ENCODE assay signal across 9 mouse cellular contexts in genomic region chr19:44246341-44246911, GRCm38 (mm10). TPM values are rescaled to one million over a fixed set of nuclear protein-coding genes. Genes with fewer than 3 reads are reported as not detected.
DNase-seq lines count a peak whose midpoint lies in the region; ATAC-seq lines count a peak whose summit lies in the region.
"Had no signal": no experiment of that assay in that cellular context is flagged by ENCODE, and none has a peak within 500 bp of the region (broad histone marks: within the 10 kb centered on the region; RNA-seq: fewer than 3 reads in every experiment).

No protein-coding gene starts in this region.

- H3K27me3 ChIP-seq in hindbrain, embryonic 11.5 days (ENCODE audit: control insufficient read depth, insufficient read depth, low read length): no peaks in the 10 kb centered on the region

- H3K9me3 ChIP-seq in hindbrain, embryonic 11.5 days (ENCODE audit: control insufficient read depth, low read length): no peaks in the 10 kb centered on the region

- no peak overlapping the region for H3K27ac ChIP-seq in hindbrain, embryonic 11.5 days (ENCODE audit: low read depth, low read length)

- no peak overlapping the region for H3K4me3 ChIP-seq in hindbrain, embryonic 11.5 days (ENCODE audit: low read depth, low read length)

- H3K4me1 ChIP-seq in hindbrain, embryonic 11.5 days (replicated peaks; ENCODE audit: control insufficient read depth, insufficient read depth, low read length): peaks cover 7% of the 10 kb centered on the region

- H3K4me2 ChIP-seq in hindbrain, embryonic 11.5 days (replicated peaks; ENCODE audit: low read depth, low read length): no peak overlapping the region

- H3K36me3 ChIP-seq in hindbrain, embryonic 11.5 days (ENCODE audit: control insufficient read depth, insufficient read depth, low read length): no peaks in the 10 kb centered on the region

- no peak for ATAC-seq in hindbrain, embryonic 11.5 days (ENCODE audit: low FRiP score)

- no peak overlapping the region for H3K9ac ChIP-seq in hindbrain, embryonic 11.5 days (ENCODE audit: low read depth, low read length)

- peak; percentile 9 for DNase-seq in embryo, embryonic 9.5 days (ENCODE audit: extremely low spot score)
- DNase-seq in embryo, embryonic 10 days (ENCODE audit: low spot score): no peak
- peak; percentile 43 to 50 for DNase-seq in adrenal gland, postnatal 36 days
- DNase-seq in hindbrain, embryonic 11.5 days (ENCODE audit: low spot score): peak; percentile 13
- peak; percentile 42 for DNase-seq in lung, postnatal 25 days (ENCODE audit: low spot score)
- DNase-seq in urinary bladder, postnatal 10 days (ENCODE audit: low spot score): no peak
- DNase-seq in gastrocnemius, postnatal 10 days: no peak
- DNase-seq in urinary bladder, adult 18-20 months (ENCODE audit: low spot score in 2 of 2): no peak

- WGBS in hindbrain, embryonic 11.5 days: 43% methylated on average over 11 of the region's 11 CpGs

RNA-seq across cellular contexts. Expression of gene Scd3, which starts 43.4 kb away (rescaled TPM):
- total RNA-seq in adrenal gland, postnatal 36 days (2021): under 1 TPM; 0.16 to 0.83 TPM
- polyA plus RNA-seq in hindbrain, embryonic 11.5 days (2014; fragmentation: Nextera tagmentation; extraction: Ambion mirVana): 0.70 and 1.1 TPM in 2 replicates
- not detected for total RNA-seq in gastrocnemius, postnatal 10 days (2021)
- total RNA-seq: heart, postnatal 36 days had no signal

RNA-seq across cellular contexts. Expression of gene Scd2, which starts 47.0 kb away (rescaled TPM):
- 100 to 1,000 TPM; 596 to 993 TPM for total RNA-seq in adrenal gland, postnatal 36 days (2021)
- polyA plus RNA-seq in hindbrain, embryonic 11.5 days (2014; fragmentation: Nextera tagmentation; extraction: Ambion mirVana): 314 and 349 TPM in 2 replicates
- total RNA-seq in gastrocnemius, postnatal 10 days (2021): 10 to 100 TPM; 55.2 to 56.7 TPM

RNA-seq across cellular contexts. Expression of gene Pkd2l1, which starts 54.2 kb away (rescaled TPM):
- not detected for total RNA-seq in adrenal gland, postnatal 36 days (2021)
- polyA plus RNA-seq in hindbrain, embryonic 11.5 days (2014; fragmentation: Nextera tagmentation; extraction: Ambion mirVana): 0.31 and 0.37 TPM in 2 replicates
- not detected for total RNA-seq in gastrocnemius, postnatal 10 days (2021)
- total RNA-seq: heart, postnatal 36 days had no signal

Comparison
In these comparisons a context has a peak if more than half of its experiments do, and no peak if none do; other contexts are left out.
1. DNase-seq: peak in embryo, embryonic 9.5 days (single experiment), adrenal gland, postnatal 36 days (2 of 2), hindbrain, embryonic 11.5 days (single experiment) and lung, postnatal 25 days (single experiment); none in embryo, embryonic 10 days (single experiment), urinary bladder, postnatal 10 days (single experiment), gastrocnemius, postnatal 10 days (single experiment) and urinary bladder, adult 18-20 months (0 of 2).
2. RNA of gene Scd2, which starts 47.0 kb away (total RNA-seq): 596 to 993 TPM in adrenal gland, postnatal 36 days; 55.2 to 56.7 TPM in gastrocnemius, postnatal 10 days; every median in the first group is over 10 times any median in the second.